Mouse (Mus musculus): Measurements from ENCODE around the gene E4f1.

DNA sequence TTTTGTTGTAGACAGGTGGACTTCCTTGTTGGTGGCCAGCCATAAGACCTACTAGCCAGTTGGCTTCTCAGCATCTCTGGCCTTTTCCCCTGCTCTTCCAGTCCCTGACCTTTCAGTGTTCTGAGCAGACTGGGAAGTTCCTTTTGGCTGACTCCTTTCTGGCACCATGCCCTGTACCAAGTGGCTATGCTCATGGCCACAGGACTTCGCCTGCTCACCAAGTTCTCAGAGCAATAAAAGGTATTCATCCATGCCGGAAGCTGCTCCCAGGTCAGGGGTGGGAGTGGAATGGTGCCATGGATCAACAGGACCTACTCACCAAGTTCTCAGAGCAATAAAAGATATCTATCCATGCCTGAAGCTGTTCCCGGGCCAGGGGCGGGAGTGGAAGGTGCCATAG is 2.4 kb upstream of the E4f1 start:
- TF ChIP-seq CTCF (IDR thresholded peaks at IDR 0.05; ENCODE audit: insufficient read depth, low read depth, low read length), result no peak
- TF ChIP-seq POLR2A (IDR thresholded peaks at IDR 0.05; ENCODE audit: insufficient read depth, low read depth, low read length), result 0 out of 2 replicates have a peak, but pooled peaks have one; percentile 29

Data from olfactory bulb, adult 2 months (tissue).